Mouse (Mus musculus) cerebellum, adult (tissue): ENCODE data around the gene Iqck.

Experiments
- ATAC-seq: cut with Nextera tagmentation; 2 replicates; pipeline ENCODE4 v1.9.2; 2017; ENCODE audit warnings: mild to moderate bottlenecking, moderate library complexity, mixed read lengths; ENCODE audit not compliant: insufficient number of reproducible peaks, low FRiP score, low TSS enrichment

Gene Iqck

GRCm38 (mm10) chr7:118850676-118851290 lies 4.8 kb upstream of the Iqck start:
- no peak for ATAC-seq

DNA sequence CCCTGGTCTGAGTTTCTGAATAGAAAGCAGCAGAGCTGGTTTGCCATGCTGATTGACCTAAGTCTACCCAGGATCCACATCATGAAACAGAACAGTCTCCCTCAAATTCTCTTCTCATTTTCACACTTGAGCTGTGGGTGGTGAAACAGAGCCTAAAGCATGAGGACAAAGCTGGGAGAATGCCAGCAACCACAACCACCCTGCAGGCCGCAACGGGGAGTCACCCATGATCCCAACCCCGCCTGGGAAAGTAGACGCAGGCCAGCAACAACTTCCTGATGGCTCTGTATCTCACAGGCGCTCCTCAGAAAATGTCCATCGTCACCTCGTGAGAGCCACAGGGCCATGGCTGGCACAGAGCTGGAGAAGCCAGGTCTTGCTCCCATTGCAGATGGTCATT lies 4.0 kb upstream of the Iqck start:
- ATAC-seq = no peak

DNA sequence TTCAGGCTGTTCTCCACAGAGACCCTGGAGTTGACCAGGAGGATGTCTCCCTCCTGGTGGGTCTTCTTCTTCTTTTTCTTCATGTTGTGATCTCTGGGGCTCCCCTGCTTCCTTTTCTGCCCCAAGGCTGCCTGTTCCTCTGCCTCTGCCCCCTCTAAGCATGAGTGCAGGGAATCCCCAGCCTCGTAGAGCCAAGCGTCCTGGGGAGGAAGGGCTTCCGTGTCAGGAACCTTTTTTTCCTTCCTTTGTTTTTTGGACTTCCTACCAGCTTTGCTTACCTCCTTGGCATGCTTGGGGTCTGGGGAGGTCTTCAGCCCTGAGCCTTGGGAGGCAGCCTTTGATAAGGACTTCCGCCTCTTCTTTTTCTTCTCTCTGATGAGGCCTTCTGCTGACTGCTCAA lies 2.9 kb upstream of the Iqck start:
- ATAC-seq = no peak

- no peak for ATAC-seq
Observed at GRCm38 (mm10) chr7:118854606-118855005, 946 bp upstream of the Iqck start.

- ATAC-seq = peak; percentile 75; the same call in 1 of the 2 replicates
Observed at GRCm38 (mm10) chr7:118855877-118856304, 339 bp downstream of the Iqck start, which contains the start of gene Knop1. TSS of gene Knop1 (minus strand) at chr7:118856254.

- no peak for ATAC-seq
Observed at GRCm38 (mm10) chr7:118858640-118859039, 3.1 kb downstream of the Iqck start.

DNA sequence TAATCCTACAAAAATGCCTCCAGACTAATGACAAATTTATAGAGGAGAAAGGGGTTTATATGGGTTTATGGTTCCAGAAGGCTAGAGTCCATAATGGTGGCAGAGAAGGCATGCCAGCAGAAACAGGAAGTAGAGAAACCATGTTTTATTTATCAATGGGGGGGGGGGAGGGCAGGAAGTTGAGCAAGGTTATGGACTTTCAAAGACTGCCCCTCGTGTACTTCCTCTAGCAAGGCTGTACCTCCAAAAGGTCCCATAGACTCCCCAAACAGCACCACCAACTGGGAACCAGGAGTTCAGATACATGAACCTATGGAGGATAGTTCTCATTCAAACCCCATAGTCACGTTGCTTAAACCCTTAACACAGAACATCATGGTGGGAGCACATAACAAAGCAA lies 9.8 kb downstream of the Iqck start:
- ATAC-seq = no peak

DNA sequence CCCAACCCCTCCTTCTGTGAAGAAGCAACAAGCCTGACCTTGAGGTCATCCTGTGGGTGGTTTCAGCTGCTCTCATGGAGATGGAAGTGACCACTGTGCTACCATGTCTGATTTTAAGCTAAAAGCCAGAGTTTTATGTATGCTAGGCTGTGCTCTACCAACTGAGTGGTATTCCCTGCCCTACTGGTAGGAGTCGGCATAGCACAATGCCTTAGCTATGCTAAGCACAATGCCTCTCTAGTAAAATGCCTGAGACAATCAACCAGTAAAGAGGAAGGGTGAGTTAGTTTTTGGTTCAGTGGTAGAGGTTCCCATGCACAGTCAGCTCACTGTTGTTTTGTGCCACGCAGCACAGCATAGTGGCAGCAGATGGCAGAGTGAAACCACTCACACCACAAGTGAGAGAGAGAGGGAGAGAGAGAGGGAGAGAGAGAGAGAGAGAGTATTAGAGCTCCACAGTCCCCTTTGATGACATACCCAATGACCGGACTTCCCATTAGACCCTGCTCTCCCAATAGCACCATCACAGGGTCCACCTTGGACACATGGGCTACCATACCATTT lies 24.0 kb downstream of the Iqck start:
- no peak for ATAC-seq

GRCm38 (mm10) chr7:118883957-118884356 lies 28.4 kb downstream of the Iqck start:
- ATAC-seq = no peak

GRCm38 (mm10) chr7:118884969-118885368 lies 29.4 kb downstream of the Iqck start:
- no peak for ATAC-seq

- ATAC-seq = no peak
Observed at GRCm38 (mm10) chr7:118887303-118888055, 31.9 kb downstream of the Iqck start.

DNA sequence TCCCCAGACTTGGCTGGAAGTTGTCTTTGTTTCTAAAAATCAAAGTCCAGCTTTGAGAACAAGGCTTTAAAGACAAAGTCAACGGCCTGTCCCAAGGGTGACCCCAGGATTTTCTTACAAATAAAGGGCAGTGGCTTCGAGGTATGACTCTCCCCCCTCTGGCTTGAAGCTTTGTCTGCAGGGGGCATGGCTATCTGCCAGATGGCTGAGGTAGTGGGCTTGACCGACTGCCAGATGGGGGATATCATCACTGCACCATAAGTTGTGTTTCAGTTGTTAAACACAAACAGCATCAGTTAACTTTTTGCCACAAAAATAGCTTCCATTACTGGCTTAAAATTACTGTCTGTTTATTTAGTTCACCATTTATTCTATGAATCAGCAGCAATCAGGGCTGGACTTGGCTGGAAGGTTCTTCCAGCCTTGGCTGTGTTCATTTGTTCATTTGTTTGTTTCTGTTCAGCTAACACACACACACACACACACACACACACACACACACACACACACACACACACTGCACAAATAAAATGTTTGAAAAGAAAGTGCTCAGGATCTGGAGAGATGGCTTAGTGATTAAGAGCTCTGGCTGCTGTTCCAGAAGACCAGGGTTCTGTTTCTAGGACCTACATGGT lies 33.6 kb downstream of the Iqck start:
- ATAC-seq = no peak

DNA sequence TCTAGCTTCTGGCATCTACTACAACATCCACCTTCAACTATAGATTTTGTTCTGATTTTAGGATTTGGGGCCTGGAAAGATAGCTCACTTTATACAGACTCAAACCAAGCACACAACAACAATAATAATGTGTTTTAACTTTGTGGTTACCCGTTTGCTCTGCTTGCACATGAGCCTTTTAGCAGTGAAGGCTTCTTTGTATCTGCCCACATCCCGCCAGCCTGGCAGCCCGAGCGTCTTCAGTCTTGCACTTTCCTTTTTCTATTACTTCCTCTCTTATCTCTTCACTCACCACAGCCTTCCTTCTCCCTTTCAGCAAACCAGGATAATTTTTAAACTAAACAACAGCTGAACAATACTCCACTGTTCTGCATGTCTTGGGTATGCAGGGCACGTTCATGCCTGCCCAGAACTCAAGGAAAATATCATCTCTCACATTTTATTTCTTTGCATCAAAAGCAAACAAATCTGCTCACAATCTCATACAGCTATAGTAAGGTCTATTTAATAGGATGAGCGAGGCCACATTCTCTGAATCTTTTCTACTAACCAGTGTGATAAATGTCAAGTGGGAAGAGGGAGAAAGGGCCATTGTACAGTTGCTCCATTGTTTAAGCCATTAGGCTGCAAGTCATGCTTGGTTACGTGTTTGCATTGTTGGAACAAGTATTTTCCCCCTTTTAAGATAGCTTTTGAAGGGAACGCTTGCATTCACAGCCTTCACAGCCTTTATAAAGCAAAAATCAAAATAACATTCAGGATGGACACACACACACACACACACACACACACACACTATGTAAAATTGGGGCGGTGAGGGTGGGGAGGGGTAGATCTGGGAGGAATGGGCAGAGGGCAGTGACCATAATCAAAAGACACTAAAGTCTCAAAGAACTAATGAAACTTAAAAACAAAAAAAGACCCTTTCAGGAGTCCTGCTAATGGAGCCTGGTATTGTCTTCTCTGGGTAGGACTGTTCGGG lies 40.2 kb downstream of the Iqck start:
- no peak for ATAC-seq

DNA sequence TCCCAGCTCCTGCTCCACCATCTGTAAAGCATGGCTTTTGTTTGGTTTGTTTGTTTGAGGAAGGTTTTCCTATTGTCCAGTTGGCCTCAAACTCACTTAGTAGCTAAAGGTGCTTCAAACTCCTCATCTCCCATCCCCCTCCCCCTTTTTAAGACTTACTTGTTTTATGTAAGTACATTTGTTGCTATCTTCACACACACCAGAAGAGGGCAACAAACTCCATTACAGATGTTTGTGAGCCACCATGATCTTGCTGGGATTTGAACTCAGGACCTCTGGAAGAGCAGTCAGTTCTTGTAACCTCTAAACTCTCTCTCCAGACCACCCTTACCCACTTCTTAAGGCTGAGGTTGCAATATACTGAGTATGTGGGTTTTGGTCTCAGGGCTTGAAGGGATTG lies 42.5 kb downstream of the Iqck start:
- ATAC-seq = no peak

GRCm38 (mm10) chr7:118900090-118900489 lies 44.5 kb downstream of the Iqck start:
- ATAC-seq = no peak

- no peak for ATAC-seq
Observed at GRCm38 (mm10) chr7:118902944-118903343, 47.4 kb downstream of the Iqck start.

- no peak for ATAC-seq
Observed at GRCm38 (mm10) chr7:118903879-118904278, 48.3 kb downstream of the Iqck start.

DNA sequence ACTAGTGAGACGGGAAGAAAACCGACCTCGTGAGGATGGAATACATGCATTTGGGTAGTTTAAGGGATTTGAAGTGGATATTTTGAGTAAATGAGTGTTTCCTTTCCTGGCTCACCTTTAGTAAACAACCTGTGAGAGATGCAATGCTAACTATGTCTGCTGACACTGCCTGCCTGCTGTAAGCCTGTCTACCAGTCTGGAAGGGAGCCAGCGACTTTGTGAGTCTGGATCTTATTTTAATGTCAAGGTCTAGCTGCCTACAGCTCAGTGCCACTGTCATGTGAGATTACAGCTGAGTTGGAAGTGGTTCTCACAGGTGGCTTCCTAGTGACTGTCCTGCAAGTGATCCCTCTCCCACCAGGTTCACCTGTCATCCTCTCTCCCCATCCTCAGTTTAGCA lies 49.0 kb downstream of the Iqck start:
- ATAC-seq = no peak

- no peak for ATAC-seq
Observed at GRCm38 (mm10) chr7:118908961-118909515, 53.5 kb downstream of the Iqck start.

DNA sequence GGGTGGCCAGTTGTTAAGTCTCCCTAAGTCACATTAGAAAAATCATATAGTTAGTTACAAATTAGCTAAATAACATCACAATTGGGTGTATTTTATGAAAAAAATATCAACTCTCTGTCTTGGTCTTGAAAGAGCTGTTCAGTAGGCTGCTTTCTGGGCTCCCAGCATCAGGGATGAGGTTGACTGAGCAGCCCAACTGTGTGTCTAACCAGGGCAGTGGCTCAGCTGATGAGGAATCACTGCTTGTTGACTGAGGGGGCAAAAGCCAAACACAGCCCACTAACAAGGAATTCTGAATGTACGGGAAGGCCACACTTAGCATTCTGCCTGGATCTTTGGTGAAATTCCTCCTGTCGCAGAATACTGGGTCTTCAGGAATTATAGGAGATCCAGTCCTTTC lies 54.9 kb downstream of the Iqck start:
- no peak for ATAC-seq
